Mouse (Mus musculus) embryonic facial prominence, embryonic 11.5 days (tissue): ENCODE measurements at regions not wholly inside any gene's neighbourhood (a gene's known extent, or its start where the extent isn't known, plus 50 kb on each side); places are given as distances from the start of the nearest gene placed in this dataset.

Experiments used
- ATAC-seq: fragments of 200-750 bp; cut with Nextera tagmentation; replicated peaks from 2 replicates; pipeline ENCODE4 v1.8.0; 2017; ENCODE audit warnings: low read depth; ENCODE audit not compliant: insufficient number of reproducible peaks, low FRiP score, low TSS enrichment
- DNase-seq: peaks from one replicate; pipeline ENCODE4 v3.0.0-alpha.2; 2015; ENCODE audit warnings: low spot score
- H3K27ac ChIP-seq: fragments of 300-500 bp; sonication (generic); replicated peaks from 2 replicates; pipeline ENCODE4 v1.5.1; 2014; ENCODE audit warnings: mild to moderate bottlenecking, low read depth, low read length, control low read depth
- H3K27me3 ChIP-seq: fragments of 300-500 bp; sonication (generic); 2 replicates; pipeline ENCODE4 v1.6.1; 2014; ENCODE audit warnings: mild to moderate bottlenecking, low read length, moderate library complexity, mixed read lengths; ENCODE audit not compliant: control insufficient read depth, insufficient read depth
- H3K36me3 ChIP-seq: fragments of 300-500 bp; sonication (generic); replicated peaks from 2 replicates; pipeline ENCODE4 v1.6.1; 2014; ENCODE audit warnings: low read depth, mild to moderate bottlenecking, low read length, moderate library complexity, mixed read lengths; ENCODE audit not compliant: control insufficient read depth, insufficient read depth
- H3K4me1 ChIP-seq: fragments of 300-500 bp; sonication (generic); 2 replicates; pipeline ENCODE4 v1.6.1; 2014; ENCODE audit warnings: low read length, mixed read lengths; ENCODE audit not compliant: control insufficient read depth, insufficient read depth
- H3K4me2 ChIP-seq: fragments of 300-500 bp; sonication (generic); 2 replicates; pipeline ENCODE4 v1.6.1; 2014; ENCODE audit warnings: low read depth, mild to moderate bottlenecking, control low read depth, low read length, moderate library complexity
- H3K4me3 ChIP-seq: fragments of 300-500 bp; sonication (generic); 2 replicates; pipeline ENCODE4 v1.5.1; 2014; ENCODE audit warnings: low read depth, low read length, control low read depth
- H3K9ac ChIP-seq: fragments of 300-500 bp; sonication (generic); replicated peaks from 2 replicates; pipeline ENCODE4 v1.6.1; 2014; ENCODE audit warnings: mild to moderate bottlenecking, control low read depth, low read length
- H3K9me3 ChIP-seq: fragments of 300-500 bp; sonication (generic); replicated peaks from 2 replicates; pipeline ENCODE4 v1.6.1; 2016; ENCODE audit warnings: mild to moderate bottlenecking, low read length, inconsistent platforms, mixed read lengths; ENCODE audit not compliant: control insufficient read depth
- WGBS: fragments of 180-500 bp; shearing (Covaris S2); extraction: QIAGEN DNeasy Blood & Tissue Kit; methylation state at CpG from one replicate; pipeline ENCODE4 v1.1.7; 2014; 5-methylcytosine and 5-hydroxymethylcytosine counted together

DNA sequence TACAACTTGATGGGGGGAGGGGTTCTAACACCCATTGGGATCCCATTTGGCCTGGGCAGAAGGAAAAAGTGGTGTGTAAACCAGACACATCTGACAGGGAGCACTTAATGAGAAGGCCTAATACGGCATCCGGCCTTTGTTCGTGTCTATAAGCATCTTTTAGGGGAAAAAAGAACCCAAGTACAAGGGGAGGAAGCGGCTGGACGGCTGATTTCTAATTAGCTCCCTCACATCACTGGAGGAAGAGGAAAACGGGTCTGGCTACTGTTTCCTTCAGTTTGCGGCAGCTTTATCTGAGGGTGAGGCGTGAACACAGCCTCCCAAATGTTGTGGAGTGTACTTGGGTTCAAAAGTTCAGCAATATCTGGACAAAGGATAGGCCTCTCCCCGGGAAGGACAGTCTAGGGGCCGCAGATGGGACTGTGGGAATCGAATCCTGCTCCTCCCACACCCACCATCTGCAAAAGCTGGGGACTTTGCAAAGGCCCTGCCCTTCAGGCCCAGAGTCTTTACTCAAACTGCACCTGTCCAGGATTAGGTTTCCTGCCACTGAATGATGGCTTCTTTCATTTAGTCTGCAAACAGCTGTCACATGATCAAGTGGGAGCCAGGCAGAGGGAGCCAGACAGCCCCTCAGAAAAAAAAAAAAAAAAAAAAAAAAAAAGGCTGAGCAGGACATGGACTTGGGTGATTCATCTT, 235.2 kb downstream of the Sox4 start:
- H3K4me1 ChIP-seq = peaks cover 8% of the 10 kb centered on the region; the same call in 1 of the 2 replicates
- H3K36me3 ChIP-seq = no peaks in the 10 kb centered on the region
- DNase-seq = peak; percentile 68
- no peak overlapping the region for H3K4me2 ChIP-seq
- WGBS = 20% methylated on average over 11 of the region's 11 CpGs
- H3K27me3 ChIP-seq = no peaks in the 10 kb centered on the region
- H3K9ac ChIP-seq = no peak overlapping the region
- no peaks in the 10 kb centered on the region for H3K9me3 ChIP-seq
- peak; percentile 86 for ATAC-seq
- H3K27ac ChIP-seq = peak overlapping the region; percentile 38
- no peak overlapping the region for H3K4me3 ChIP-seq

- Histone ChIP-seq H3K9me3 (no peaks in the 10 kb centered on the region), H3K36me3 (no peaks in the 10 kb centered on the region), H3K4me1 (peaks cover 8% of the 10 kb centered on the region; the same call in 1 of the 2 replicates), H3K9ac (no peak overlapping the region), H3K27me3 (no peaks in the 10 kb centered on the region), H3K27ac (peak overlapping the region; percentile 38; the same call in 1 of the 2 replicates), H3K4me3 (no peak overlapping the region), H3K4me2 (no peak overlapping the region)
- DNase-seq (no peak), ATAC-seq (no peak)
- WGBS = 91% methylated on average over 4 of the region's 4 CpGs
These were observed 236.1 kb downstream of the Sox4 start for GRCm38 (mm10) chr13:28717404-28717803.

- Histone ChIP-seq H3K9me3 (no peaks in the 10 kb centered on the region), H3K27me3 (no peaks in the 10 kb centered on the region), H3K27ac (no peak overlapping the region), H3K4me1 (no peaks in the 10 kb centered on the region), H3K36me3 (no peaks in the 10 kb centered on the region), H3K9ac (no peak overlapping the region), H3K4me3 (no peak overlapping the region), H3K4me2 (no peak overlapping the region)
- DNase-seq (no peak), ATAC-seq (no peak)
- WGBS = 78% methylated on average over 7 of the region's 7 CpGs
These were observed 243.5 kb downstream of the Sox4 start for GRCm38 (mm10) chr13:28709966-28710365.

DNA sequence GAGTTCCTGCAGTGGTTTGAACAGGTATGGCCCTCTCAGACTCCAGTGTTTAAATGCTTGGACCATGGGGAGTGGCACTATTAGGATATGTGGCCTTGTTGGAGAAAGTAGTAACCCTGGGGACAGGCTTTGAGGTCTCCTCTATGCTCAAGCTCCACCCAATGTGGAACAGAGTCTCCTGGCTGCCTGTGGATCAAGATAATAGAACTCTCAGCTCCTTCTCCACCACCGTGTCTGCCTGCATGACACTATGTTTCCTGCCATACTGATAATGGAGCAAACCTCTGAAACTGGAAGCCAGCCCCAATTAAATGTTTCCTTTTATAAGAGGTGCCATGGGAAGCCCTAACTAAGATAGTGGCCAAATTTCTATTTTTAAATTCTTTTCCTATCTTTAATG, 252.2 kb downstream of the Sox4 start:
- no peak overlapping the region for H3K4me3 ChIP-seq
- H3K9ac ChIP-seq = no peak overlapping the region
- peaks cover 8% of the 10 kb centered on the region; the same call in 1 of the 2 replicates for H3K4me1 ChIP-seq
- H3K4me2 ChIP-seq = no peak overlapping the region
- WGBS = 88% methylated on average over 1 of the region's 1 CpGs
- H3K36me3 ChIP-seq = no peaks in the 10 kb centered on the region
- ATAC-seq (no peak), DNase-seq (no peak)
- no peaks in the 10 kb centered on the region for H3K9me3 ChIP-seq
- H3K27ac ChIP-seq = no peak overlapping the region
- no peaks in the 10 kb centered on the region for H3K27me3 ChIP-seq

DNA sequence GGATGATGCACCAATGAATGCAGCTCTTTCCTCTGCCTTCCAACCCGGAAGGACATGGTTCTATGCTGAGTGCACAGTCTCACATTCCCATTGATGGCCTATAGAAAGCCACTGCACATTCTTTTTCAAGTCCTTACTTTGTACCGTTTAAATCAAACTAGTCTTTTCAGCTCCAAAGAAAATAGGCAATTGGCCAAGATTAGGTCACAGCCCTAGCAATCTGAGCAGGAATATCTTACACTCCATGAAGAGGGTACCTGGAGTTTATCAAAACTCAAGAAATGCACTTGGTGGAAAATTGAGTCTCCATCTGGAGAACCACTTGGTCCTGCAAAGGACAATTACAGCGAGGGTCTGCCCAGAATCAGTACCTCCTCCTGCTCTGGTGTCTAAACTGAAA, 253.4 kb downstream of the Sox4 start:
- Histone ChIP-seq H3K9ac (no peak overlapping the region), H3K36me3 (no peaks in the 10 kb centered on the region), H3K4me1 (peaks cover 8% of the 10 kb centered on the region; the same call in 1 of the 2 replicates), H3K27me3 (no peaks in the 10 kb centered on the region), H3K4me2 (no peak overlapping the region), H3K27ac (no peak overlapping the region), H3K4me3 (no peak overlapping the region), H3K9me3 (no peaks in the 10 kb centered on the region)
- ATAC-seq (no peak), DNase-seq (no peak)
- 79% methylated on average over 3 of the region's 3 CpGs for WGBS

DNA sequence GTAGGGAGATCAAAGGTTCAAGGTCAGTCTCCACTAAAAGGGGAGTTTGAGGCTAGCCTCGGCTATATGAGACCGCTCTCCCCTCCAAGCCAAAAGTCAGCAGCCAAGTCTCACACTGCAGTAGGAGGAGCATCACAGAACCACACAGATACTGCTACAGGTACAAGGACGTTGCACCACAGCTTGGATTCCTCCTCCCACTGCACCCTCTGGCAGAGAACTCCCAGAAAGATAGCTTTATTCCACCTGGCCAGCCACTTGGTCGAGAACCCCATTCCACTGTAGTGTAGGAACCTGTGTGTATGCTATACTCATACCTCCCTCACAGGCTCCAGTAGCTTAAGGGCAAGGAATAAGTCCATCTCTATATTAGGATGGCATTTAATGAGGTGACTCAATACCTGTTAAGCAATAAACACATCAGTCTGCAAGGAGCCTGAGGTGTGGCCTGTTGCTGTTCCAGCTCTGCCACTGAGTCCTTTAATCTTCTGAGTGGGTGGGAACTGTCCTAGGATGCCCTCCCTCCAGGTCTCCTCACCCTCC, 254.0 kb downstream of the Sox4 start:
- Histone ChIP-seq H3K27ac (no peak overlapping the region), H3K4me2 (no peak overlapping the region), H3K4me3 (no peak overlapping the region), H3K9ac (no peak overlapping the region), H3K36me3 (no peaks in the 10 kb centered on the region), H3K9me3 (no peaks in the 10 kb centered on the region), H3K27me3 (no peaks in the 10 kb centered on the region), H3K4me1 (peaks cover 8% of the 10 kb centered on the region; the same call in 1 of the 2 replicates)
- 93% methylated on average over 4 of the region's 4 CpGs for WGBS
- DNase-seq (no peak), ATAC-seq (no peak)

- DNase-seq = peak; percentile 74
- H3K27me3 ChIP-seq = no peaks in the 10 kb centered on the region
- no peaks in the 10 kb centered on the region for H3K36me3 ChIP-seq
- H3K9me3 ChIP-seq = no peaks in the 10 kb centered on the region
- H3K9ac ChIP-seq = no peak overlapping the region
- peak overlapping the region; percentile 75 for H3K27ac ChIP-seq
- peaks cover 8% of the 10 kb centered on the region; the same call in 1 of the 2 replicates for H3K4me1 ChIP-seq
- 12% methylated on average over 12 of the region's 12 CpGs for WGBS
- no peak overlapping the region for H3K4me3 ChIP-seq
- peak; percentile 80 for ATAC-seq
- no peak overlapping the region; the same call in 1 of the 2 replicates for H3K4me2 ChIP-seq
These were observed 255.5 kb downstream of the Sox4 start for GRCm38 (mm10) chr13:28697796-28698678.
